Mouse (Mus musculus): ENCODE measurements around the gene Tet1. TPM values are rescaled to one million over a fixed set of nuclear protein-coding genes. Genes with fewer than 3 reads are reported as not detected.
A peak's percentile ranks its signal among the peaks of the same experiment; 100 is the strongest.
"Not testable (repeated sequence)": the region's sequence is repeated elsewhere in the genome, so short reads cannot be mapped to it uniquely, and the experiment has no call there.

Gene Tet1
- polyA plus RNA-seq (2016; fragmentation: Nextera tagmentation; extraction: Ambion mirVana), result 28.7 and 39.6 TPM in 2 replicates

DNA sequence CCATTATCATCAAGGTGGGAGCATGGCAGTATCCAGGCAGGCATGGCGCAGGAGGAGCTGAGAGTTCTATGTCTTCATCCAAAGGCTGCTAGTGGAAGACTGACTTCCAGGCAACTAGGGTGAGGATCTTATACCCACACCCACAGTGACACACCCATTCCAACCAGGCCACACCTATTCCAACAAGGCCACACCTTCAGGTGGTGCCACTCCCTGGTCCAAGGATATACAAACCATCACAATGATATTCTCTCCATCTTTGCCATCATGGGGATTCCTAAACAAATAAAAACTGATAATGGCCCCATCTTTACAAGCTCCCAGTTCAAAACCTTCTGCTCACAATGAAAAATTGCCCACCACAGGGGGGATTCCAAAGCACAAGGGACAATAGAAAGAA is at the start of gene Tet1:
Tet1 (minus strand) TSS at position 101 of the 400 bp plus-strand sequence.
- not testable (repeated sequence) for H3K9ac ChIP-seq (replicated peaks); H3K27ac ChIP-seq; ATAC-seq (ENCODE audit: insufficient number of reproducible peaks, insufficient read depth, low FRiP score, low TSS enrichment, low read depth); H3K4me1 ChIP-seq (replicated peaks); H3K36me3 ChIP-seq; H3K9me3 ChIP-seq; H3K4me2 ChIP-seq; H3K4me3 ChIP-seq (replicated peaks); H3K27me3 ChIP-seq
- WGBS, result no CpG with 5 or more reads among the region's 1 CpGs

GRCm38 (mm10) chr10:62948551-62948950 is 39.8 kb upstream of the Tet1 start:
- no peak overlapping the region for H3K4me2 ChIP-seq
- H3K9ac ChIP-seq (replicated peaks), result no peak overlapping the region
- WGBS, result 92% methylated on average over 7 of the region's 7 CpGs
- H3K4me3 ChIP-seq (replicated peaks), result no peak overlapping the region
- H3K4me1 ChIP-seq (replicated peaks), result peaks cover 4% of the 10 kb centered on the region
- no peaks in the 10 kb centered on the region for H3K27me3 ChIP-seq
- peaks cover 56% of the 10 kb centered on the region for H3K36me3 ChIP-seq
- no peak overlapping the region for H3K27ac ChIP-seq
- no peaks in the 10 kb centered on the region for H3K9me3 ChIP-seq
- no peak for ATAC-seq (ENCODE audit: insufficient number of reproducible peaks, insufficient read depth, low FRiP score, low TSS enrichment, low read depth)

DNA sequence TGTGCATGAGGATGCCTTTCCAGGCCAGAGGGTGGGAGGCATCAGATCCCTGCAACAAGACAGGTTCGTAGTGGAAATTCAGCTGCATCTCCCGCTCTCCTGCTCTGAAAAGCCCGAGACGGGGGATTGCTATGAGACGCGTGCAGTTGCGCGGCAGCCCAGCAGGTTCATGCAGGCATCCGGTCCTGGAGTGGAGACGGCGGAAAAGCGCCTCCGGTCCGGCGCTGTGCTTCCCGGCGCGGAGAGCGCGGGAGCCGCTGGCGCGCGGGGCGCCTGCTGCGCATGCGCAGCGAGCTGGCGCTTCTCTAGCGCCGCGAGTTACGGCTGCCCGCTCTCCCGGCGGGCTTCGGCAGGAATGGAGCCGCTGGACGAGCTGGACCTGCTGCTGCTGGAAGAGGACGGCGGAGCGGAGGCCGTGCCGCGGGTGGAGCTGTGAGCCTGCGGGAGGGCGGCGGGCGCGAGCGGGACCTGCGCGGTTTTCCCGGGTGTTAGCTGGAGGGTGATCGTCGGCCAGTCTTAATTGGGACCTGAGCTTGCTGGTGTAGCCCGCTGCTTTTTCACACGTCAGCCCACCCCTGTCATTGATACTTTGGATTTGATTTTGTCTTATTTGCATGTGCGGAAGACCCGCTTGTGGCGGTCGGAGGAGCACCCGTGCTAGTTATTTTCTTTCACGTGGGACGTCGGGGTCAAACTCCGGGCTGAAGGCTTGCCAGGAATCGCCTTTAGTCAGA is 38.1 kb upstream of the Tet1 start, which contains the start of gene Dna2:
Dna2 (plus strand) TSS at position 289 of the 734 bp plus-strand sequence.
- Histone ChIP-seq H3K4me3 (replicated peaks) (peak within 1 kb of the TSS; percentile 72), H3K27me3 (no peaks in the 10 kb centered on the region), H3K9ac (replicated peaks) (peak within 1 kb of the TSS; percentile 85), H3K4me2 (peak within 1 kb of the TSS; percentile 65), H3K4me1 (replicated peaks) (peaks cover 4% of the 10 kb centered on the region), H3K9me3 (no peaks in the 10 kb centered on the region), H3K36me3 (peaks cover 53% of the 10 kb centered on the region), H3K27ac (peak within 1 kb of the TSS; percentile 91)
- WGBS, result under 1% methylated on average over 63 of the region's 68 CpGs
- peak; percentile 84 for ATAC-seq (ENCODE audit: insufficient number of reproducible peaks, insufficient read depth, low FRiP score, low TSS enrichment, low read depth)

- no peak overlapping the region for H3K9ac ChIP-seq (replicated peaks)
- WGBS, result 92% methylated on average over 10 of the region's 10 CpGs
- peaks cover 4% of the 10 kb centered on the region for H3K4me1 ChIP-seq (replicated peaks)
- no peaks in the 10 kb centered on the region for H3K9me3 ChIP-seq
- H3K36me3 ChIP-seq, result peaks cover 36% of the 10 kb centered on the region
- no peak for ATAC-seq (ENCODE audit: insufficient number of reproducible peaks, insufficient read depth, low FRiP score, low TSS enrichment, low read depth)
- no peak overlapping the region for H3K4me2 ChIP-seq
- no peak overlapping the region for H3K4me3 ChIP-seq (replicated peaks)
- no peak overlapping the region for H3K27ac ChIP-seq
- H3K27me3 ChIP-seq, result no peaks in the 10 kb centered on the region
Observed at GRCm38 (mm10) chr10:62944975-62945580, 36.3 kb upstream of the Tet1 start.

GRCm38 (mm10) chr10:62932381-62932780 is 23.6 kb upstream of the Tet1 start:
- H3K9me3 ChIP-seq, result no peaks in the 10 kb centered on the region
- H3K27ac ChIP-seq, result no peak overlapping the region
- no peak for ATAC-seq (ENCODE audit: insufficient number of reproducible peaks, insufficient read depth, low FRiP score, low TSS enrichment, low read depth)
- peaks cover 55% of the 10 kb centered on the region for H3K36me3 ChIP-seq
- no peak overlapping the region for H3K9ac ChIP-seq (replicated peaks)
- no peak overlapping the region for H3K4me3 ChIP-seq (replicated peaks)
- no peaks in the 10 kb centered on the region for H3K27me3 ChIP-seq
- H3K4me2 ChIP-seq, result no peak overlapping the region
- WGBS, result 94% methylated on average over 1 of the region's 1 CpGs
- no peaks in the 10 kb centered on the region for H3K4me1 ChIP-seq (replicated peaks)

DNA sequence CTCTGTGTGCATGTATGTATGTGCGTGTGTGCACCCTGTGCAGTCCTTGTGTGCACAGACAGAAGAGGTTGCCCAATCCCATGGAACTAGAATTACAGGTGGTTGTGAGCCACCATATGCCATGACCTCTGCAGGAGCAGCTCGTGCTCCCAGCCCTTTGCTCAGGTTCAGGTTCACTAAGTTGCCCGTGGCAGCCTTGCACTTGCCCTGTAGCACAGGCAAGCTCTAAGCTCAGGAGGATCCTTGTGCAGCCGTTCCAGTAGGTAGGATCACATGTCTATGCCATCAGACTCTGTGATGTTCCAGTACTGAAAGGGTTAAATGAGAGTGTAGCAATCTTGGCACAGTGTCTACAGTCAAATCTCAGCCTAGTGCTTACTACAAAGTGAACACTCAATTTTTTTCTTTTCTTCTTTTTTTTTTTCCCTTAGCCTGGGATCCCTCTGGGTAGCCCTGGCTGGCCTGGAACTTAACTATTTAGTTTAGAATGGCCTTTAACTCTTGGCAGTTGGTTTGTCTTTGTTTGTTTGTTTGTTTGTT is 15.4 kb upstream of the Tet1 start:
- no peak overlapping the region for H3K9ac ChIP-seq (replicated peaks)
- WGBS, result 85% methylated on average over 4 of the region's 4 CpGs

DNA sequence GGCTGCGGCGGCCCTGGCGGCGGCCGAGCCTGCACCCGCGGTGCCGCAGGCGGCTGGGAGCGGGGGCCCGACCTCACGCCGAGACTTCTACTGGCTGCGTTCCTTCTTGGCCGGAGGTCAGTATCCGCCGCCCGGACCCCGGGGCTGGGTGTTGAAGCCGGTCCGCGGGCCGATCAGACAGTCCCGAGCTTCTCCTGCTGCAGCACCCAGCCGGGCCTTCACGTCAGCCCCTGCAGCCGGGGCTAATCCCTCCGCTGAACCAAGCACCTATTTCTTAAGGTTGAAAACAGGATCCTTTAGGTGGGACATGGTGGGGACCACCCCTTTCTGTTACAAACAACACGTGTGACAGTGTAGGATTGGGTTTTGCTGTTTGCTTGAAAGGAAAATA is 12.0 kb upstream of the Tet1 start:
- Histone ChIP-seq H3K27ac (peak overlapping the region; percentile 72), H3K4me2 (peak overlapping the region; percentile 78), H3K27me3 (no peaks in the 10 kb centered on the region), H3K4me1 (replicated peaks) (peaks cover 6% of the 10 kb centered on the region), H3K9me3 (no peaks in the 10 kb centered on the region), H3K4me3 (replicated peaks) (peak overlapping the region; percentile 98), H3K9ac (replicated peaks) (peak overlapping the region; percentile 82), H3K36me3 (0 out of 2 replicates have a peak, but pooled peaks cover 4% of the 10 kb centered on the region)
- under 1% methylated on average over 29 of the region's 29 CpGs for WGBS
- ATAC-seq (ENCODE audit: insufficient number of reproducible peaks, insufficient read depth, low FRiP score, low TSS enrichment, low read depth), result no peak; the same call in 1 of the 2 replicates

More for the DNA sequence above, 15.4 kb upstream of the Tet1 start:
- Histone ChIP-seq H3K4me1 (replicated peaks) (peaks cover 6% of the 10 kb centered on the region), H3K4me3 (replicated peaks) (no peak overlapping the region), H3K27me3 (no peaks in the 10 kb centered on the region), H3K27ac (no peak overlapping the region), H3K9me3 (no peaks in the 10 kb centered on the region), H3K4me2 (no peak overlapping the region), H3K36me3 (peaks cover 16% of the 10 kb centered on the region)
- ATAC-seq (ENCODE audit: insufficient number of reproducible peaks, insufficient read depth, low FRiP score, low TSS enrichment, low read depth), result no peak

GRCm38 (mm10) chr10:62919925-62920765 is 11.3 kb upstream of the Tet1 start, which contains the start of gene Slc25a16:
Gene Slc25a16, plus strand, starts transcription at chr10:62920633.
- Histone ChIP-seq H3K27me3 (no peaks in the 10 kb centered on the region), H3K9ac (replicated peaks) (peak within 1 kb of the TSS; percentile 82), H3K36me3 (0 out of 2 replicates have a peak, but pooled peaks cover 4% of the 10 kb centered on the region), H3K27ac (peak within 1 kb of the TSS; percentile 72), H3K4me3 (replicated peaks) (peak within 1 kb of the TSS; percentile 98), H3K4me2 (peak within 1 kb of the TSS; percentile 78), H3K4me1 (replicated peaks) (peaks cover 6% of the 10 kb centered on the region), H3K9me3 (no peaks in the 10 kb centered on the region)
- peak; percentile 95 for ATAC-seq (ENCODE audit: insufficient number of reproducible peaks, insufficient read depth, low FRiP score, low TSS enrichment, low read depth)
- whole genome bisulfite sequencing, result 7% methylated on average over 50 of the region's 50 CpGs

GRCm38 (mm10) chr10:62918985-62919384 is 10.2 kb upstream of the Tet1 start:
- H3K9ac ChIP-seq (replicated peaks), result no peak overlapping the region
- 0 out of 2 replicates have a peak, but pooled peaks cover 4% of the 10 kb centered on the region for H3K36me3 ChIP-seq
- H3K4me3 ChIP-seq (replicated peaks), result no peak overlapping the region
- 87% methylated on average over 3 of the region's 3 CpGs for WGBS
- no peaks in the 10 kb centered on the region for H3K9me3 ChIP-seq
- no peak for ATAC-seq (ENCODE audit: insufficient number of reproducible peaks, insufficient read depth, low FRiP score, low TSS enrichment, low read depth)
- no peaks in the 10 kb centered on the region for H3K27me3 ChIP-seq
- no peak overlapping the region for H3K4me2 ChIP-seq
- peaks cover 6% of the 10 kb centered on the region for H3K4me1 ChIP-seq (replicated peaks)
- no peak overlapping the region for H3K27ac ChIP-seq

DNA sequence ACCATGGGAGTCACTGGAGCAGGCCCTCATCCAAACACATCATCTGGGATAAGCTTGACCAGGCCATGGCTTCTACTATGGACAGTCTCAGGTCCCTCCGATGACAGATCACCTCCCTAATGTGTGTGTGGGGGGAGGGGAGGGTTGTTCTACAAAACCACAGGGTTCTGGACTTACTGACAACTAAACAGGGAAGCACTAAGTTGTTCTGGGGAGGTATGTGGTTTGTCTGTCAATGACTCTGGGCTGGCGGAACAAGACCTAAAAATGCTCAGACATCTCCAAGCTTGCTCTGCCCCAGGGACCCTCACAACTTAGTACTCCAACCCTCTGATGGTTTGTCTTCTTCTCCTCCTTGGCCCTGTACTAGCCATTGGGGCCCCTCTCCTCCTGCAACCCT is 2.3 kb upstream of the Tet1 start:
- no peaks in the 10 kb centered on the region for H3K9me3 ChIP-seq
- no peak overlapping the region for H3K9ac ChIP-seq (replicated peaks)
- H3K4me1 ChIP-seq (replicated peaks), result no peaks in the 10 kb centered on the region
- no peak overlapping the region for H3K4me3 ChIP-seq (replicated peaks)
- no peak overlapping the region for H3K27ac ChIP-seq
- H3K36me3 ChIP-seq, result no peaks in the 10 kb centered on the region
- no peak for ATAC-seq (ENCODE audit: insufficient number of reproducible peaks, insufficient read depth, low FRiP score, low TSS enrichment, low read depth)
- H3K27me3 ChIP-seq, result no peaks in the 10 kb centered on the region
- WGBS, result 86% methylated on average over 2 of the region's 2 CpGs
- no peak overlapping the region for H3K4me2 ChIP-seq

GRCm38 (mm10) chr10:62906336-62906735 is 2.5 kb downstream of the Tet1 start:
- no peak overlapping the region for H3K27ac ChIP-seq
- no peaks in the 10 kb centered on the region for H3K4me1 ChIP-seq (replicated peaks)
- 90% methylated on average over 7 of the region's 7 CpGs for WGBS
- H3K9me3 ChIP-seq, result no peaks in the 10 kb centered on the region
- H3K4me3 ChIP-seq (replicated peaks), result no peak overlapping the region
- H3K36me3 ChIP-seq, result no peaks in the 10 kb centered on the region
- H3K4me2 ChIP-seq, result no peak overlapping the region
- H3K27me3 ChIP-seq, result no peaks in the 10 kb centered on the region
- H3K9ac ChIP-seq (replicated peaks), result no peak overlapping the region
- no peak for ATAC-seq (ENCODE audit: insufficient number of reproducible peaks, insufficient read depth, low FRiP score, low TSS enrichment, low read depth)

Measured in limb, embryonic 12.5 days (tissue).